Mouse (Mus musculus): Measurements from ENCODE around the gene Pter. TPM values are rescaled to one million over a fixed set of nuclear protein-coding genes. Genes with fewer than 3 reads are reported as not detected.

Pter gene
- 2.9 and 4.3 TPM in 2 replicates for polyA plus RNA-seq (2012; rRNA removed)

- TF ChIP-seq POLR2A (IDR thresholded peaks at IDR 0.05; ENCODE audit: borderline replicate concordance, extremely low read depth, insufficient read depth, insufficient read length, poor library complexity, severe bottlenecking) (no peak), CTCF (IDR thresholded peaks at IDR 0.05; ENCODE audit: borderline replicate concordance, extremely low read depth, insufficient read depth, insufficient read length) (no peak)
- DNase-seq (ENCODE audit: low read depth), result peak; percentile 95
Measured at GRCm38 (mm10) chr2:12923804-12924591, at the start of gene Pter. TSS of gene Pter (plus strand) at chr2:12924041.

GRCm38 (mm10) chr2:12874232-12874631 is 49.6 kb upstream of the Pter start:
- TF ChIP-seq CTCF (IDR thresholded peaks at IDR 0.05; ENCODE audit: borderline replicate concordance, extremely low read depth, insufficient read depth, insufficient read length), result no peak
- TF ChIP-seq POLR2A (IDR thresholded peaks at IDR 0.05; ENCODE audit: borderline replicate concordance, extremely low read depth, insufficient read depth, insufficient read length, poor library complexity, severe bottlenecking), result no peak
- no peak for DNase-seq (ENCODE audit: low read depth)

GRCm38 (mm10) chr2:12879492-12879891 is 44.3 kb upstream of the Pter start:
- TF ChIP-seq POLR2A (IDR thresholded peaks at IDR 0.05; ENCODE audit: borderline replicate concordance, extremely low read depth, insufficient read depth, insufficient read length, poor library complexity, severe bottlenecking) (no peak), CTCF (IDR thresholded peaks at IDR 0.05; ENCODE audit: borderline replicate concordance, extremely low read depth, insufficient read depth, insufficient read length) (no peak)
- DNase-seq (ENCODE audit: low read depth), result no peak

GRCm38 (mm10) chr2:12881009-12881408 is 42.8 kb upstream of the Pter start:
- TF ChIP-seq CTCF (IDR thresholded peaks at IDR 0.05; ENCODE audit: borderline replicate concordance, extremely low read depth, insufficient read depth, insufficient read length), result no peak
- TF ChIP-seq POLR2A (IDR thresholded peaks at IDR 0.05; ENCODE audit: borderline replicate concordance, extremely low read depth, insufficient read depth, insufficient read length, poor library complexity, severe bottlenecking), result no peak
- no peak for DNase-seq (ENCODE audit: low read depth)

GRCm38 (mm10) chr2:12883276-12883914 is 40.4 kb upstream of the Pter start:
- peak; percentile 90 for DNase-seq (ENCODE audit: low read depth)
- no peak for TF ChIP-seq CTCF (IDR thresholded peaks at IDR 0.05; ENCODE audit: borderline replicate concordance, extremely low read depth, insufficient read depth, insufficient read length)
- TF ChIP-seq POLR2A (IDR thresholded peaks at IDR 0.05; ENCODE audit: borderline replicate concordance, extremely low read depth, insufficient read depth, insufficient read length, poor library complexity, severe bottlenecking), result no peak

- TF ChIP-seq CTCF (IDR thresholded peaks at IDR 0.05; ENCODE audit: borderline replicate concordance, extremely low read depth, insufficient read depth, insufficient read length) (no peak), POLR2A (IDR thresholded peaks at IDR 0.05; ENCODE audit: borderline replicate concordance, extremely low read depth, insufficient read depth, insufficient read length, poor library complexity, severe bottlenecking) (no peak)
- no peak for DNase-seq (ENCODE audit: low read depth)
Measured at GRCm38 (mm10) chr2:12887015-12887414, 36.8 kb upstream of the Pter start.

GRCm38 (mm10) chr2:12905786-12906185 is 18.1 kb upstream of the Pter start:
- no peak for DNase-seq (ENCODE audit: low read depth)
- TF ChIP-seq CTCF (IDR thresholded peaks at IDR 0.05; ENCODE audit: borderline replicate concordance, extremely low read depth, insufficient read depth, insufficient read length) (no peak), POLR2A (IDR thresholded peaks at IDR 0.05; ENCODE audit: borderline replicate concordance, extremely low read depth, insufficient read depth, insufficient read length, poor library complexity, severe bottlenecking) (no peak)

- no peak for DNase-seq (ENCODE audit: low read depth)
- TF ChIP-seq POLR2A (IDR thresholded peaks at IDR 0.05; ENCODE audit: borderline replicate concordance, extremely low read depth, insufficient read depth, insufficient read length, poor library complexity, severe bottlenecking) (no peak), CTCF (IDR thresholded peaks at IDR 0.05; ENCODE audit: borderline replicate concordance, extremely low read depth, insufficient read depth, insufficient read length) (no peak)
Measured at GRCm38 (mm10) chr2:12925643-12926042, 1.8 kb downstream of the Pter start.

- TF ChIP-seq POLR2A (IDR thresholded peaks at IDR 0.05; ENCODE audit: borderline replicate concordance, extremely low read depth, insufficient read depth, insufficient read length, poor library complexity, severe bottlenecking) (no peak), CTCF (IDR thresholded peaks at IDR 0.05; ENCODE audit: borderline replicate concordance, extremely low read depth, insufficient read depth, insufficient read length) (no peak)
- DNase-seq (ENCODE audit: low read depth), result no peak
Measured at GRCm38 (mm10) chr2:12930338-12930737, 6.5 kb downstream of the Pter start.

- TF ChIP-seq POLR2A (IDR thresholded peaks at IDR 0.05; ENCODE audit: borderline replicate concordance, extremely low read depth, insufficient read depth, insufficient read length, poor library complexity, severe bottlenecking), result no peak
- DNase-seq (ENCODE audit: low read depth), result no peak
Measured at GRCm38 (mm10) chr2:12933905-12934304, 10.1 kb downstream of the Pter start.

- TF ChIP-seq CTCF (IDR thresholded peaks at IDR 0.05; ENCODE audit: borderline replicate concordance, extremely low read depth, insufficient read depth, insufficient read length), result no peak
- TF ChIP-seq POLR2A (IDR thresholded peaks at IDR 0.05; ENCODE audit: borderline replicate concordance, extremely low read depth, insufficient read depth, insufficient read length, poor library complexity, severe bottlenecking), result no peak
- DNase-seq (ENCODE audit: low read depth), result no peak
Measured at GRCm38 (mm10) chr2:12935286-12935685, 11.4 kb downstream of the Pter start.
